Mouse (Mus musculus) olfactory bulb, adult 2 months (tissue): ENCODE results near the gene Nrcam.

Source experiments
- CTCF ChIP-seq: fragments of 200-500 bp; IDR thresholded peaks from 2 replicates; pipeline ENCODE4 v1.5.1; 2012; ENCODE audit warnings: low read depth, mild to moderate bottlenecking, low read length, moderate library complexity; ENCODE audit not compliant: insufficient read depth
- POLR2A ChIP-seq: fragments of 200-500 bp; IDR thresholded peaks from 2 replicates; pipeline ENCODE4 v1.6.1; 2012; ENCODE audit warnings: mild to moderate bottlenecking, low read depth, low read length, moderate library complexity; ENCODE audit not compliant: insufficient read depth

- TF ChIP-seq CTCF (no peak), POLR2A (no peak)
Observed at GRCm38 (mm10) chr12:44281534-44281933, 47.2 kb upstream of the Nrcam start.
